Mouse (Mus musculus) bone marrow macrophage, adult 2 months (primary cell): ENCODE measurements around the gene Arhgef40.

Experiments
- CTCF ChIP-seq: IDR thresholded peaks from 2 replicates; pipeline ENCODE4 v1.5.1; 2012; ENCODE audit warnings: low read depth, mild to moderate bottlenecking, low read length, moderate library complexity
- POLR2A ChIP-seq: IDR thresholded peaks from 2 replicates; pipeline ENCODE4 v1.6.1; 2012; ENCODE audit warnings: mild to moderate bottlenecking, low read depth, low read length, borderline replicate concordance

DNA sequence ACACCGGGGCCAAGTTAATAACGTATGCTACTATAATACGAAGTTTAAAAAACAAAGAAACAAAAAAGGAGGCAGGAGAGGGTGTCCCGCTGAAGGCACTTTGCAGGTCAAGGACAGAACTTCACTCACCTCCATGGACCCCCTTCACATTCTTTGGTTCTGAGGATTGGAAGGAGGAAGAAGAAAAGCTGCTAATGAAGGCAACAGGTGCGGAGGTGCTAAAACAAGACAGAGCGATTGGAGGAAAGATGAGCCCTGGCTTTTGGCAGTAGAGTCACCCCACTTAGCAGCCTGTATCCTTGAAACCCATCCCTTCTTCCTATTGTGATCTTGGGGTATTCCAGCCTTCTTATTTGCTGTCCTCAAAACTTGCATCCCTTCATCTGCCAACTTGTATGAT, 25.3 kb downstream of the Arhgef40 start:
- TF ChIP-seq CTCF, result no peak
- no peak for TF ChIP-seq POLR2A
